Mouse (Mus musculus): Measurements from ENCODE around the gene Alox15. TPM values are rescaled to one million over a fixed set of nuclear protein-coding genes. Genes with fewer than 3 reads are reported as not detected.
A peak's percentile ranks its signal among the peaks of the same experiment; 100 is the strongest.

The Alox15 gene
- total and polyA plus RNA-seq, 2 experiments from 2014 or later, result 0.22 TPM; not detected in 1

DNA sequence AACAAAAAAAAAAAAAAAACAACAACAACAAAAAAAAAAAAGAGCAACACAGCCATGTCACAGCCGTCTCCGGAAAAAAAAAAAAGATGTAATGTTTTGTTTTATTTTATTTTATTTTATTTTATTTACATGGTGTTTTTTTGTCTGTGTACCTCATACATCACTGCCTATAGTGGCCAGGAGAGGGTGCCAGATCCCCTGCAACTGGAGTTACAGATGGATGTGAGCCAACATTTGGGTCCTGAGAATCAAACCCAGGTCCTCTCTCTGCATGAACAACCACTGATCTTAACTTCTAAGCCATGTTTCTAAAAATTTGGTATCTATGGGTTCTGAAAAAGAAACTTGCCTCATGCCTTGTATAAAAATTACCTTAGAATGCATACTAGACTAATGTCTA lies 43.5 kb downstream of the Alox15 start:
- Histone ChIP-seq H3K9ac (replicated peaks; ENCODE audit: low read depth, low read length) (no peak overlapping the region), H3K27ac (ENCODE audit: low read depth) (no peak overlapping the region), H3K9me3 (replicated peaks; ENCODE audit: control insufficient read depth, low read length) (no peaks in the 10 kb centered on the region), H3K4me1 (ENCODE audit: control insufficient read depth, insufficient read depth) (peaks cover 4% of the 10 kb centered on the region; the same call in 1 of the 2 replicates), H3K36me3 (replicated peaks; ENCODE audit: control insufficient read depth, insufficient read depth, low read length) (no peaks in the 10 kb centered on the region), H3K4me3 (ENCODE audit: low read depth, low read length) (no peak overlapping the region), H3K4me2 (ENCODE audit: low read depth, low read length) (no peak overlapping the region), H3K27me3 (ENCODE audit: control insufficient read depth, insufficient read depth, low read length) (peaks cover 4% of the 10 kb centered on the region; the same call in 1 of the 2 replicates)
- no peak for TF ChIP-seq EP300 (IDR thresholded peaks at IDR 0.05; ENCODE audit: low read depth)
- peak; percentile 28 for TF ChIP-seq CTCF (IDR thresholded peaks at IDR 0.05; ENCODE audit: low read depth)
- 89% methylated on average over 2 of the region's 2 CpGs for WGBS
- DNase-seq (ENCODE audit: low spot score) (no peak), ATAC-seq (ENCODE audit: insufficient read depth, low read depth) (no peak)

DNA sequence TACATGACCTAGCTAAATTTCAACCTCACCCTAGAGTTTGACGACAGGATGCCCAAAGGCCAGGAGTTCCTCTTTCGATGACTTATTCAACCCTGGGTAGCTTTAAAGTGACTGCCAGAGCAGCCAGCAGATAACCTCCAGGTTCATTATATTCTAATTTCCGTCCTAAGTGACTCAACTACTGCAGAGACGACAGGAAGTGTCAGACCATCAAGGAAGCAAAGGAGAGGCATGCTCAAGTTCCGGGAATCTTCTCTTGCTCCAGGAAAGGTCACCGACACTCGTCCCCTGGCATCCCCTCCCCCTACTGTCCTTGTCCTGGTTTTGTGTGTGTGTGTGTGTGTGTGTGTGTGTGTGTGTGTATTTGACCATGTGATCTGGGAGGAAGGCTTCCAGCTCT lies 45.7 kb downstream of the Alox15 start:
- Histone ChIP-seq H3K27ac (ENCODE audit: low read depth) (0 out of 2 replicates have a peak overlapping the region, but pooled peaks have one; percentile 1), H3K27me3 (ENCODE audit: control insufficient read depth, insufficient read depth, low read length) (peaks cover 4% of the 10 kb centered on the region; the same call in 1 of the 2 replicates), H3K4me2 (ENCODE audit: low read depth, low read length) (no peak overlapping the region), H3K9me3 (replicated peaks; ENCODE audit: control insufficient read depth, low read length) (no peaks in the 10 kb centered on the region), H3K9ac (replicated peaks; ENCODE audit: low read depth, low read length) (no peak overlapping the region), H3K36me3 (replicated peaks; ENCODE audit: control insufficient read depth, insufficient read depth, low read length) (no peaks in the 10 kb centered on the region), H3K4me3 (ENCODE audit: low read depth, low read length) (no peak overlapping the region), H3K4me1 (ENCODE audit: control insufficient read depth, insufficient read depth) (peaks cover 7% of the 10 kb centered on the region; the same call in 1 of the 2 replicates)
- DNase-seq (ENCODE audit: low spot score), result peak; percentile 21
- ATAC-seq (ENCODE audit: insufficient read depth, low read depth), result no peak
- WGBS, result 42% methylated on average over 7 of the region's 7 CpGs
- TF ChIP-seq CTCF (IDR thresholded peaks at IDR 0.05; ENCODE audit: low read depth) (no peak), EP300 (IDR thresholded peaks at IDR 0.05; ENCODE audit: low read depth) (no peak)

DNA sequence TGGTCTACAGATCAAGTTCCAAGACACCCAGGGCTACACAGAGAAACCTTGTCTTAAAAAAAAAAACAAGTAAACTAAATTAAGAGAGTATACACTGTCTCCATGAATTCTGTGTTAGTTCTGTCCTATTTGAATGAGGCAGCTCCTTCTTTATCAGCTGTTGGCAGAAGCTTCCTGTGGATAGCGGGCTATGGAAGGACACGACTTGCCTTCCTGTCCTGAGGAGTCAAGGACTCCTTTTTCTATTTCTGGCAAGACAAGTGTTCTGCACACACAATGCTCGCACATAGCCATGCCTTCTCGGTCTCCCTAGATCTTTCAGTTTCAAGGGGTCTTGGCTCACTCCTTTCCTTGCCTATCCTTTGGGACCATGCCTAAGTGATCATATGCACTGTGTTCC lies 49.5 kb downstream of the Alox15 start:
- Histone ChIP-seq H3K4me2 (ENCODE audit: low read depth, low read length) (no peak overlapping the region), H3K4me1 (ENCODE audit: control insufficient read depth, insufficient read depth) (peaks cover 7% of the 10 kb centered on the region; the same call in 1 of the 2 replicates), H3K4me3 (ENCODE audit: low read depth, low read length) (no peak overlapping the region), H3K27me3 (ENCODE audit: control insufficient read depth, insufficient read depth, low read length) (no peaks in the 10 kb centered on the region), H3K9me3 (replicated peaks; ENCODE audit: control insufficient read depth, low read length) (no peaks in the 10 kb centered on the region), H3K27ac (ENCODE audit: low read depth) (peak overlapping the region; percentile 51), H3K36me3 (replicated peaks; ENCODE audit: control insufficient read depth, insufficient read depth, low read length) (no peaks in the 10 kb centered on the region), H3K9ac (replicated peaks; ENCODE audit: low read depth, low read length) (no peak overlapping the region)
- TF ChIP-seq EP300 (IDR thresholded peaks at IDR 0.05; ENCODE audit: low read depth) (peak; percentile 65; the same call in 1 of the 2 replicates), CTCF (IDR thresholded peaks at IDR 0.05; ENCODE audit: low read depth) (no peak)
- DNase-seq (ENCODE audit: low spot score) (peak; percentile 50), ATAC-seq (ENCODE audit: insufficient read depth, low read depth) (peak; percentile 49; the same call in 1 of the 2 replicates)
- whole genome bisulfite sequencing, result 38% methylated on average over 4 of the region's 4 CpGs

DNA sequence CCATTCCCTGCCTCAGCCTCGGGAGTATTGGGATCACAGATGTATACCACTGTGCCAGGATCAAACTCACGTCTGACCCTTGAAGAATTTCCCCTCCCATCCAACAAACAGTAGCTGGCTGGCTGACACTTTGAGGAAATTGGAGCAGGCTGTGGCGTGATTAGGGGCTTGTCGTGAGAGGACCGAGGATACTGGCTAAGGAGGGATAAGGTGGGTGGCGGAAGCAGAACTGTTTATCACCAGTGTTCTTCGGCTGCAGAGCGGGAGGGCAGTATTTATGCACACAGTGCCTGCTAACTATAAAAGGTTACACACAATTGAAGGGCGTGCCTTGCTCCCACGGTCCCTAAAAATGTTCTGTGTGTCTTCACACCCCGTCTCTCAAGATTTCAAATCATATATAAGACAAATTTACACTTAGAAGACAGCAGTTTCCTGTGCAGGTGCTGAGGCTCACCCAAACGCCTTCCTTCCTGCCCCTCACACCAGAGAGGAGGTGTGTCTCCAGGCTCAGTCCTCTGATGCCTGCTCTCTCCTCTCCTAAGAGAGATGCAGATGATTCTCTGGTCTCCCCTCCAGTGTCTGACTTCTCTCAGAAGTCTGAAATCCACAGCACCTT lies 53.9 kb downstream of the Alox15 start:
- ATAC-seq (ENCODE audit: insufficient read depth, low read depth) (peak; percentile 33; the same call in 1 of the 2 replicates), DNase-seq (ENCODE audit: low spot score) (peak; percentile 7)
- Histone ChIP-seq H3K4me3 (ENCODE audit: low read depth, low read length) (no peak overlapping the region), H3K27ac (ENCODE audit: low read depth) (peak overlapping the region; percentile 81), H3K27me3 (ENCODE audit: control insufficient read depth, insufficient read depth, low read length) (no peaks in the 10 kb centered on the region), H3K4me1 (ENCODE audit: control insufficient read depth, insufficient read depth) (0 out of 2 replicates have a peak, but pooled peaks cover 3% of the 10 kb centered on the region), H3K9ac (replicated peaks; ENCODE audit: low read depth, low read length) (no peak overlapping the region), H3K4me2 (ENCODE audit: low read depth, low read length) (peak overlapping the region; percentile 7; the same call in 1 of the 2 replicates), H3K36me3 (replicated peaks; ENCODE audit: control insufficient read depth, insufficient read depth, low read length) (no peaks in the 10 kb centered on the region), H3K9me3 (replicated peaks; ENCODE audit: control insufficient read depth, low read length) (0 out of 2 replicates have a peak, but pooled peaks cover 5% of the 10 kb centered on the region)
- WGBS, result 31% methylated on average over 12 of the region's 12 CpGs
- TF ChIP-seq EP300 (IDR thresholded peaks at IDR 0.05; ENCODE audit: low read depth), result no peak
- TF ChIP-seq CTCF (IDR thresholded peaks at IDR 0.05; ENCODE audit: low read depth), result no peak

DNA sequence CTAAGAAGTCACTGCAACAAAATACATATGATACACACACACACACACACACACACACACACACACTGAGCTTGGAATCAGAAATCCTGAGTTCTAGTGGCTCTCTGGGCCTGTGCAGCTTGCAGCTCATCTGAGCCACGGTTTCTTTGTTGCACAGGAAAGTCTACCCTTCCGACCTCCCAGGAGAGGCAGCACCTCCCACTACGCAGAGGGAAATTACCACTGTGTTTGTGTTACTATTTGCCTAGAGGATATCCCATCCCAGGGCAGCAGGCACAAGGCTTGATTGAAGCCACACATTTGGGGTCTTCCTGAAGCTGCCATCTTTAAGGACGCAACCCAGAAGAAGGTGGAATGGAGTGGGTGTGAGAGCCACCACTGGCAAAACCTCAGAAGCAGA lies 54.4 kb downstream of the Alox15 start:
- TF ChIP-seq CTCF (IDR thresholded peaks at IDR 0.05; ENCODE audit: low read depth) (no peak), EP300 (IDR thresholded peaks at IDR 0.05; ENCODE audit: low read depth) (no peak)
- Histone ChIP-seq H3K9me3 (replicated peaks; ENCODE audit: control insufficient read depth, low read length) (0 out of 2 replicates have a peak, but pooled peaks cover 5% of the 10 kb centered on the region), H3K27ac (ENCODE audit: low read depth) (peak overlapping the region; percentile 81), H3K4me1 (ENCODE audit: control insufficient read depth, insufficient read depth) (0 out of 2 replicates have a peak, but pooled peaks cover 1% of the 10 kb centered on the region), H3K9ac (replicated peaks; ENCODE audit: low read depth, low read length) (no peak overlapping the region), H3K4me2 (ENCODE audit: low read depth, low read length) (peak overlapping the region; percentile 7; the same call in 1 of the 2 replicates), H3K4me3 (ENCODE audit: low read depth, low read length) (no peak overlapping the region), H3K27me3 (ENCODE audit: control insufficient read depth, insufficient read depth, low read length) (no peaks in the 10 kb centered on the region), H3K36me3 (replicated peaks; ENCODE audit: control insufficient read depth, insufficient read depth, low read length) (no peaks in the 10 kb centered on the region)
- ATAC-seq (ENCODE audit: insufficient read depth, low read depth), result peak; percentile 49
- DNase-seq (ENCODE audit: low spot score), result no peak
- 46% methylated on average over 4 of the region's 4 CpGs for WGBS

Other genes starting within 250 kb of the Alox15 start
- not detected in 2 replicates for gene Mgl2, start 221.7 kb downstream of the Alox15 start, total RNA-seq (2014; rRNA removed; ENCODE audit: low replicate concordance)
- gene Mgl2, start 221.7 kb downstream of the Alox15 start, polyA plus RNA-seq (2015; fragmentation: Nextera tagmentation; extraction: Ambion mirVana), result not detected in 2 replicates
- gene Clec10a, start 195.8 kb downstream of the Alox15 start, total RNA-seq (2014; rRNA removed; ENCODE audit: low replicate concordance), result not detected in 2 replicates
- gene Clec10a, start 195.8 kb downstream of the Alox15 start, polyA plus RNA-seq (2015; fragmentation: Nextera tagmentation; extraction: Ambion mirVana), result 0.45 and 0.47 TPM in 2 replicates
- gene Slc16a11, start 139.3 kb downstream of the Alox15 start, total RNA-seq (2014; rRNA removed; ENCODE audit: low replicate concordance), result 3.1 TPM in 1 of 2 replicates, not detected in the other
- 0.25 and 0.58 TPM in 2 replicates for gene Slc16a11, start 139.3 kb downstream of the Alox15 start, polyA plus RNA-seq (2015; fragmentation: Nextera tagmentation; extraction: Ambion mirVana)
- 3.1 and 5.5 TPM in 2 replicates for gene Slc16a13, start 131.0 kb downstream of the Alox15 start, total RNA-seq (2014; rRNA removed; ENCODE audit: low replicate concordance)
- gene Slc16a13, start 131.0 kb downstream of the Alox15 start, polyA plus RNA-seq (2015; fragmentation: Nextera tagmentation; extraction: Ambion mirVana), result 4.4 and 4.5 TPM in 2 replicates
- gene Bcl6b, start 122.2 kb downstream of the Alox15 start, total RNA-seq (2014; rRNA removed; ENCODE audit: low replicate concordance), result 12.8 and 44.1 TPM in 2 replicates
- gene Bcl6b, start 122.2 kb downstream of the Alox15 start, polyA plus RNA-seq (2015; fragmentation: Nextera tagmentation; extraction: Ambion mirVana), result 16.8 and 18.9 TPM in 2 replicates
- 47.7 and 60.5 TPM in 2 replicates for gene 0610010K14Rik, start 114.1 kb downstream of the Alox15 start, total RNA-seq (2014; rRNA removed; ENCODE audit: low replicate concordance)
- 96.5 and 102 TPM in 2 replicates for gene 0610010K14Rik, start 114.1 kb downstream of the Alox15 start, polyA plus RNA-seq (2015; fragmentation: Nextera tagmentation; extraction: Ambion mirVana)
- 6.8 and 15.2 TPM in 2 replicates for gene Gm21988, start 112.2 kb downstream of the Alox15 start, total RNA-seq (2014; rRNA removed; ENCODE audit: low replicate concordance)
- 7.5 and 8.6 TPM in 2 replicates for gene Gm21988, start 112.2 kb downstream of the Alox15 start, polyA plus RNA-seq (2015; fragmentation: Nextera tagmentation; extraction: Ambion mirVana)
- 13.1 and 75.0 TPM in 2 replicates for gene Rnasek, start 112.2 kb downstream of the Alox15 start, total RNA-seq (2014; rRNA removed; ENCODE audit: low replicate concordance)
- 311 and 336 TPM in 2 replicates for gene Rnasek, start 112.2 kb downstream of the Alox15 start, polyA plus RNA-seq (2015; fragmentation: Nextera tagmentation; extraction: Ambion mirVana)
- 1.4 and 2.5 TPM in 2 replicates for gene Alox12, start 96.7 kb downstream of the Alox15 start, total RNA-seq (2014; rRNA removed; ENCODE audit: low replicate concordance)
- 2.3 TPM in 2 replicates for gene Alox12, start 96.7 kb downstream of the Alox15 start, polyA plus RNA-seq (2015; fragmentation: Nextera tagmentation; extraction: Ambion mirVana)
- gene Alox12e, start 29.4 kb downstream of the Alox15 start, total RNA-seq (2014; rRNA removed; ENCODE audit: low replicate concordance), result not detected in 2 replicates
- gene Alox12e, start 29.4 kb downstream of the Alox15 start, polyA plus RNA-seq (2015; fragmentation: Nextera tagmentation; extraction: Ambion mirVana), result 0.05 TPM in 1 of 2 replicates, not detected in the other
- 15.1 and 15.9 TPM in 2 replicates for gene Pelp1, start 58.0 kb upstream of the Alox15 start, total RNA-seq (2014; rRNA removed; ENCODE audit: low replicate concordance)
- gene Pelp1, start 58.0 kb upstream of the Alox15 start, polyA plus RNA-seq (2015; fragmentation: Nextera tagmentation; extraction: Ambion mirVana), result 10.9 and 11.0 TPM in 2 replicates
- gene Arrb2, start 80.6 kb upstream of the Alox15 start, total RNA-seq (2014; rRNA removed; ENCODE audit: low replicate concordance), result 9.5 and 27.5 TPM in 2 replicates
- gene Arrb2, start 80.6 kb upstream of the Alox15 start, polyA plus RNA-seq (2015; fragmentation: Nextera tagmentation; extraction: Ambion mirVana), result 4.8 and 6.0 TPM in 2 replicates
- 9.0 and 28.3 TPM in 2 replicates for gene Med11, start 99.9 kb upstream of the Alox15 start, total RNA-seq (2014; rRNA removed; ENCODE audit: low replicate concordance)
- gene Med11, start 99.9 kb upstream of the Alox15 start, polyA plus RNA-seq (2015; fragmentation: Nextera tagmentation; extraction: Ambion mirVana), result 13.7 and 15.9 TPM in 2 replicates
- gene Zmynd15, start 107.4 kb upstream of the Alox15 start, total RNA-seq (2014; rRNA removed; ENCODE audit: low replicate concordance), result 0.04 and 5.0 TPM in 2 replicates
- 1.3 TPM in 2 replicates for gene Zmynd15, start 107.4 kb upstream of the Alox15 start, polyA plus RNA-seq (2015; fragmentation: Nextera tagmentation; extraction: Ambion mirVana)
- 5.9 and 12.8 TPM in 2 replicates for gene Cxcl16, start 108.0 kb upstream of the Alox15 start, total RNA-seq (2014; rRNA removed; ENCODE audit: low replicate concordance)
- 9.8 and 11.3 TPM in 2 replicates for gene Cxcl16, start 108.0 kb upstream of the Alox15 start, polyA plus RNA-seq (2015; fragmentation: Nextera tagmentation; extraction: Ambion mirVana)
- 0.34 and 8.6 TPM in 2 replicates for gene Tm4sf5, start 153.2 kb upstream of the Alox15 start, total RNA-seq (2014; rRNA removed; ENCODE audit: low replicate concordance)
- 7.6 and 7.8 TPM in 2 replicates for gene Tm4sf5, start 153.2 kb upstream of the Alox15 start, polyA plus RNA-seq (2015; fragmentation: Nextera tagmentation; extraction: Ambion mirVana)
- not detected in 2 replicates for gene Vmo1, start 162.6 kb upstream of the Alox15 start, total RNA-seq (2014; rRNA removed; ENCODE audit: low replicate concordance)
- gene Vmo1, start 162.6 kb upstream of the Alox15 start, polyA plus RNA-seq (2015; fragmentation: Nextera tagmentation; extraction: Ambion mirVana), result 0.18 and 0.55 TPM in 2 replicates
- not detected in 2 replicates for gene Gltpd2, start 167.2 kb upstream of the Alox15 start, total RNA-seq (2014; rRNA removed; ENCODE audit: low replicate concordance)
- 0.34 TPM in 1 of 2 replicates, not detected in the other for gene Gltpd2, start 167.2 kb upstream of the Alox15 start, polyA plus RNA-seq (2015; fragmentation: Nextera tagmentation; extraction: Ambion mirVana)
- 474 and 521 TPM in 2 replicates for gene Psmb6, start 173.3 kb upstream of the Alox15 start, total RNA-seq (2014; rRNA removed; ENCODE audit: low replicate concordance)
- 640 and 644 TPM in 2 replicates for gene Psmb6, start 173.3 kb upstream of the Alox15 start, polyA plus RNA-seq (2015; fragmentation: Nextera tagmentation; extraction: Ambion mirVana)
- gene Gm40193, start 180.9 kb upstream of the Alox15 start, total RNA-seq (2014; rRNA removed; ENCODE audit: low replicate concordance), result not detected in 2 replicates
- gene Gm40193, start 180.9 kb upstream of the Alox15 start, polyA plus RNA-seq (2015; fragmentation: Nextera tagmentation; extraction: Ambion mirVana), result not detected in 2 replicates
- 14.5 and 18.5 TPM in 2 replicates for gene Pld2, start 188.0 kb upstream of the Alox15 start, total RNA-seq (2014; rRNA removed; ENCODE audit: low replicate concordance)
- gene Pld2, start 188.0 kb upstream of the Alox15 start, polyA plus RNA-seq (2015; fragmentation: Nextera tagmentation; extraction: Ambion mirVana), result 5.4 and 6.8 TPM in 2 replicates
- gene Mink1, start 210.8 kb upstream of the Alox15 start, total RNA-seq (2014; rRNA removed; ENCODE audit: low replicate concordance), result 20.4 and 38.0 TPM in 2 replicates
- gene Mink1, start 210.8 kb upstream of the Alox15 start, polyA plus RNA-seq (2015; fragmentation: Nextera tagmentation; extraction: Ambion mirVana), result 5.0 and 5.2 TPM in 2 replicates